Mouse (Mus musculus) kidney, embryonic 15.5 days (tissue): Measurements from ENCODE around the gene Birc2. TPM values are rescaled to one million over a fixed set of nuclear protein-coding genes. Genes with fewer than 3 reads are reported as not detected.

Source experiments
- ATAC-seq: fragments of 200-750 bp; cut with Nextera tagmentation; replicated peaks from 2 replicates; pipeline ENCODE4 v1.8.0; 2017; ENCODE audit warnings: moderate TSS enrichment; ENCODE audit not compliant: low FRiP score
- H3K27ac ChIP-seq: fragments of 300-500 bp; sonication (generic); 2 replicates; pipeline ENCODE4 v1.5.1; 2015; ENCODE audit warnings: mild to moderate bottlenecking, inconsistent platforms
- H3K27me3 ChIP-seq: fragments of 300-500 bp; sonication (generic); 2 replicates; pipeline ENCODE4 v1.6.1; 2015; ENCODE audit warnings: inconsistent platforms
- H3K36me3 ChIP-seq: fragments of 300-500 bp; sonication (generic); 2 replicates; pipeline ENCODE4 v1.6.1; 2015; ENCODE audit warnings: inconsistent platforms
- H3K4me1 ChIP-seq: fragments of 300-500 bp; sonication (generic); 2 replicates; pipeline ENCODE4 v1.6.1; 2015; ENCODE audit warnings: inconsistent platforms
- H3K4me2 ChIP-seq: fragments of 300-500 bp; sonication (generic); 2 replicates; pipeline ENCODE4 v1.6.1; 2015; ENCODE audit warnings: moderate library complexity, mild to moderate bottlenecking, inconsistent platforms
- H3K4me3 ChIP-seq: fragments of 300-500 bp; sonication (generic); replicated peaks from 2 replicates; pipeline ENCODE4 v1.5.1; 2015; ENCODE audit warnings: mild to moderate bottlenecking, inconsistent platforms
- H3K9ac ChIP-seq: fragments of 300-500 bp; sonication (generic); 2 replicates; pipeline ENCODE4 v1.6.1; 2015; ENCODE audit warnings: mild to moderate bottlenecking, inconsistent platforms
- H3K9me3 ChIP-seq: fragments of 300-500 bp; sonication (generic); replicated peaks from 2 replicates; pipeline ENCODE4 v1.6.1; 2016; ENCODE audit warnings: inconsistent platforms
- WGBS: fragments of 180-500 bp; shearing (Covaris S2); methylation state at CpG from one replicate; pipeline ENCODE4 v1.1.7; 2015; ENCODE audit warnings: mixed read lengths; 5-methylcytosine and 5-hydroxymethylcytosine counted together
- polyA plus RNA-seq: library from polyadenylated mRNA; unstranded; fragments of >200 nt; fragmentation: Nextera tagmentation; extraction: Ambion mirVana; gene quantifications from 2 replicates; pipeline ENCODE4 v1.2.1, GENCODE M21; 2015

Gene Birc2
- polyA plus RNA-seq, 1 experiment from 2014 or later, result 35.6 TPM

- peak overlapping the region; percentile 98 for H3K27ac ChIP-seq
- peaks cover 15% of the 10 kb centered on the region for H3K4me1 ChIP-seq
- H3K27me3 ChIP-seq, result no peaks in the 10 kb centered on the region
- H3K4me2 ChIP-seq, result peak overlapping the region; percentile 74
- peak; percentile 4; the same call in 1 of the 2 replicates for ATAC-seq
- H3K36me3 ChIP-seq, result peaks cover 19% of the 10 kb centered on the region
- peak overlapping the region; percentile 81 for H3K9ac ChIP-seq
- 18% methylated on average over 14 of the region's 14 CpGs for WGBS
- peak overlapping the region; percentile 70 for H3K4me3 ChIP-seq
- H3K9me3 ChIP-seq, result no peaks in the 10 kb centered on the region
Observed at GRCm38 (mm10) chr9:7837806-7838440, 1.1 kb upstream of the Birc2 start.

GRCm38 (mm10) chr9:7836331-7836730 lies 533 bp downstream of the Birc2 start:
- Histone ChIP-seq H3K4me2 (peak overlapping the region; percentile 74), H3K9me3 (no peaks in the 10 kb centered on the region), H3K9ac (peak overlapping the region; percentile 81), H3K4me3 (peak overlapping the region; percentile 70), H3K36me3 (peaks cover 24% of the 10 kb centered on the region), H3K27ac (peak overlapping the region; percentile 98), H3K4me1 (peaks cover 20% of the 10 kb centered on the region), H3K27me3 (no peaks in the 10 kb centered on the region)
- 0% methylated on average over 16 of the region's 16 CpGs for WGBS
- peak; percentile 63 for ATAC-seq

- Histone ChIP-seq H3K9me3 (no peaks in the 10 kb centered on the region), H3K4me1 (peaks cover 20% of the 10 kb centered on the region), H3K4me3 (no peak overlapping the region), H3K36me3 (peaks cover 24% of the 10 kb centered on the region), H3K4me2 (no peak overlapping the region), H3K27ac (no peak overlapping the region), H3K9ac (no peak overlapping the region), H3K27me3 (no peaks in the 10 kb centered on the region)
- WGBS, result 82% methylated on average over 1 of the region's 1 CpGs
- ATAC-seq, result no peak
Observed at GRCm38 (mm10) chr9:7835302-7835701, 1.6 kb downstream of the Birc2 start.

GRCm38 (mm10) chr9:7833421-7833820 lies 3.4 kb downstream of the Birc2 start:
- Histone ChIP-seq H3K4me2 (peak overlapping the region; percentile 8; the same call in 1 of the 2 replicates), H3K27me3 (no peaks in the 10 kb centered on the region), H3K36me3 (peaks cover 27% of the 10 kb centered on the region), H3K4me3 (no peak overlapping the region), H3K9me3 (no peaks in the 10 kb centered on the region), H3K4me1 (peaks cover 29% of the 10 kb centered on the region), H3K9ac (no peak overlapping the region), H3K27ac (no peak overlapping the region)
- 90% methylated on average over 6 of the region's 6 CpGs for WGBS
- ATAC-seq, result no peak

GRCm38 (mm10) chr9:7829531-7830528 lies 7.0 kb downstream of the Birc2 start:
- ATAC-seq, result peak; percentile 61; the same call in 1 of the 2 replicates
- no peaks in the 10 kb centered on the region for H3K27me3 ChIP-seq
- 0 out of 2 replicates have a peak overlapping the region, but pooled peaks have one; percentile 5 for H3K4me2 ChIP-seq
- H3K4me3 ChIP-seq, result no peak overlapping the region
- no peak overlapping the region for H3K27ac ChIP-seq
- no peaks in the 10 kb centered on the region for H3K9me3 ChIP-seq
- no peak overlapping the region for H3K9ac ChIP-seq
- H3K36me3 ChIP-seq, result peaks cover 35% of the 10 kb centered on the region
- 86% methylated on average over 9 of the region's 9 CpGs for WGBS
- peaks cover 27% of the 10 kb centered on the region for H3K4me1 ChIP-seq

GRCm38 (mm10) chr9:7828706-7829105 lies 8.2 kb downstream of the Birc2 start:
- no peak overlapping the region for H3K27ac ChIP-seq
- peaks cover 20% of the 10 kb centered on the region for H3K4me1 ChIP-seq
- no peak overlapping the region for H3K9ac ChIP-seq
- no peak for ATAC-seq
- no peak overlapping the region for H3K4me3 ChIP-seq
- no peaks in the 10 kb centered on the region for H3K9me3 ChIP-seq
- no peaks in the 10 kb centered on the region for H3K27me3 ChIP-seq
- 94% methylated on average over 4 of the region's 4 CpGs for WGBS
- peaks cover 29% of the 10 kb centered on the region for H3K36me3 ChIP-seq
- H3K4me2 ChIP-seq, result no peak overlapping the region

GRCm38 (mm10) chr9:7824916-7825315 lies 11.9 kb downstream of the Birc2 start:
- ATAC-seq, result no peak
- H3K4me1 ChIP-seq, result peaks cover 5% of the 10 kb centered on the region; the same call in 1 of the 2 replicates
- H3K27me3 ChIP-seq, result no peaks in the 10 kb centered on the region
- no peak overlapping the region for H3K9ac ChIP-seq
- H3K4me2 ChIP-seq, result no peak overlapping the region
- no peaks in the 10 kb centered on the region for H3K9me3 ChIP-seq
- H3K4me3 ChIP-seq, result no peak overlapping the region
- no peak overlapping the region for H3K27ac ChIP-seq
- H3K36me3 ChIP-seq, result peaks cover 41% of the 10 kb centered on the region
- 94% methylated on average over 5 of the region's 5 CpGs for WGBS

GRCm38 (mm10) chr9:7822758-7823157 lies 14.1 kb downstream of the Birc2 start:
- no peaks in the 10 kb centered on the region for H3K27me3 ChIP-seq
- H3K4me3 ChIP-seq, result no peak overlapping the region
- no peaks in the 10 kb centered on the region for H3K4me1 ChIP-seq
- no peak for ATAC-seq
- no peak overlapping the region for H3K4me2 ChIP-seq
- no peak overlapping the region for H3K27ac ChIP-seq
- WGBS, result 64% methylated on average over 3 of the region's 3 CpGs
- no peaks in the 10 kb centered on the region for H3K9me3 ChIP-seq
- peaks cover 54% of the 10 kb centered on the region for H3K36me3 ChIP-seq
- H3K9ac ChIP-seq, result no peak overlapping the region

- Histone ChIP-seq H3K36me3 (no peaks in the 10 kb centered on the region), H3K9ac (no peak overlapping the region), H3K9me3 (no peaks in the 10 kb centered on the region), H3K4me2 (no peak overlapping the region), H3K4me1 (no peaks in the 10 kb centered on the region), H3K27me3 (no peaks in the 10 kb centered on the region), H3K4me3 (no peak overlapping the region), H3K27ac (no peak overlapping the region)
- ATAC-seq, result peak; percentile 54
- WGBS, result 58% methylated on average over 5 of the region's 5 CpGs
Observed at GRCm38 (mm10) chr9:7805101-7805506, 31.8 kb downstream of the Birc2 start.

GRCm38 (mm10) chr9:7798555-7798954 lies 38.3 kb downstream of the Birc2 start:
- Histone ChIP-seq H3K9ac (no peak overlapping the region), H3K4me2 (no peak overlapping the region), H3K9me3 (no peaks in the 10 kb centered on the region), H3K36me3 (peaks cover 6% of the 10 kb centered on the region; the same call in 1 of the 2 replicates), H3K4me1 (no peaks in the 10 kb centered on the region), H3K27me3 (no peaks in the 10 kb centered on the region), H3K4me3 (no peak overlapping the region), H3K27ac (no peak overlapping the region)
- ATAC-seq, result no peak
- 87% methylated on average over 3 of the region's 3 CpGs for WGBS

GRCm38 (mm10) chr9:7797542-7797941 lies 39.3 kb downstream of the Birc2 start:
- Histone ChIP-seq H3K9me3 (no peaks in the 10 kb centered on the region), H3K36me3 (peaks cover 13% of the 10 kb centered on the region), H3K27ac (no peak overlapping the region), H3K4me3 (no peak overlapping the region), H3K4me2 (no peak overlapping the region), H3K9ac (no peak overlapping the region), H3K27me3 (no peaks in the 10 kb centered on the region), H3K4me1 (no peaks in the 10 kb centered on the region)
- no peak for ATAC-seq
- WGBS, result 88% methylated on average over 2 of the region's 2 CpGs
